In the genomic region with DNA sequence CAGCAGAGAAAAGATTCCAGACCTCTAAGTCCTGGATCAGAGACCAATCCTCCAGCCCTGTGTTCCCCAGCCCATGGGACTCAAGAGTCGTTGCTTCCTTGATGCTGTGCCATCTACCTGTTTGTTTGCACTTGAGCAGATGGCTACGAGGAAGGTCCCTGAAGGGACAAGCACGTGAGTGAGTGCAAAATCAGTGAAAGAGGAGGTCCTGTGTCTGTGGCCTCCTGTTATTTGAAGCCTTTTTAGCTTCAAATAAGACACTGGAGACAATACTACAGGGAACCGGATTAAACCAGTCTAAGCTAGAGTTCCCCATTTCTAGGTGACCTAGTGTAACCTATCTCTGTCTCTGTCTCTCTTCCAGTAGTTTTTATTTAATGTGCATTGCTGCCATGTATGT, we compare ENCODE assay signal across 25 mouse cellular contexts. TPM values are rescaled to one million over a fixed set of nuclear protein-coding genes. Genes with fewer than 3 reads are reported as not detected.
A peak's percentile ranks its signal among the peaks of the same experiment; 100 is the strongest.
DNase-seq lines count a peak whose midpoint lies in the region; ATAC-seq and TF ChIP-seq lines count a peak whose summit lies in the region.
"Had no signal": no experiment of that assay in that cellular context is flagged by ENCODE, and none has a peak within 500 bp of the region (broad histone marks: within the 10 kb centered on the region; RNA-seq: fewer than 3 reads in every experiment).

No protein-coding gene starts in this region.

- TF ChIP-seq POLR2A in CH12.LX (IDR thresholded peaks at IDR 0.05; ENCODE audit: low read depth, low read length), result no peak

- no peaks in the 10 kb centered on the region for H3K79me2 ChIP-seq in CH12.LX (replicated peaks; ENCODE audit: control insufficient read depth, extremely low read depth, insufficient read depth, poor library complexity, severe bottlenecking)

- dilution Hi-C loops in CH12.LX (cut with MboI; ENCODE audit: extremely low pct_ligation_motif_present, extremely low pct_unique_long_range_greater_than_20kb, low sequenced_read_pairs), result no loop called here

- H3K27me3 ChIP-seq in liver, postnatal 0 days (ENCODE audit: insufficient read depth, low read length), result no peaks in the 10 kb centered on the region
- H3K27me3 ChIP-seq in CH12.LX (replicated peaks), result peaks cover 78% of the 10 kb centered on the region
- H3K27me3 ChIP-seq in splenic B cell, adult 2 months (ENCODE audit: control insufficient read depth, insufficient read depth, low read length, poor library complexity, severe bottlenecking), result no peaks in the 10 kb centered on the region
- H3K27me3 ChIP-seq in forebrain, embryonic 13.5 days, result no peaks in the 10 kb centered on the region
- H3K27me3 ChIP-seq: embryonic facial prominence, embryonic 13.5 days; Patski had no signal

- TF ChIP-seq EP300 in liver, postnatal 0 days (IDR thresholded peaks at IDR 0.05; ENCODE audit: low read depth), result no peak
- TF ChIP-seq EP300 in CH12.LX (IDR thresholded peaks at IDR 0.05; ENCODE audit: low read length), result no peak

- 0 out of 2 replicates have a peak, but pooled peaks have one; percentile 8 for ATAC-seq in liver, postnatal 0 days
- no peak for ATAC-seq in forebrain, embryonic 13.5 days
- ATAC-seq: forebrain, embryonic 14.5 days; forebrain, postnatal 0 days; hindbrain, postnatal 0 days; inflammation-experienced regulatory T-cells, adult 6 months; intestine, embryonic 16.5 days; Patski had no signal

- WGBS in liver, postnatal 0 days (ENCODE audit: insufficient replicate concordance), result 35% methylated on average over 4 of the region's 4 CpGs
- 64% methylated on average over 4 of the region's 4 CpGs for WGBS in forebrain, embryonic 13.5 days

- H3K4me2 ChIP-seq in liver, postnatal 0 days (ENCODE audit: low read depth, low read length), result no peak overlapping the region
- no peak overlapping the region for H3K4me2 ChIP-seq in CH12.LX (ENCODE audit: insufficient read depth, low read depth, poor library complexity, severe bottlenecking)
- H3K4me2 ChIP-seq in forebrain, embryonic 13.5 days, result no peak overlapping the region
- H3K4me2 ChIP-seq: embryonic facial prominence, embryonic 13.5 days; heart, embryonic 11.5 days; hindbrain, embryonic 14.5 days had no signal

- no peaks in the 10 kb centered on the region for H3K36me3 ChIP-seq in liver, postnatal 0 days (replicated peaks; ENCODE audit: insufficient read depth, low read length)
- H3K36me3 ChIP-seq in CH12.LX (replicated peaks in 1 of 2; ENCODE audit: control insufficient read depth in 1 of 2, insufficient read depth in 1 of 2, low read length in 1 of 2), result no peaks in the 10 kb centered on the region
- no peaks in the 10 kb centered on the region for H3K36me3 ChIP-seq in splenic B cell, adult 2 months (ENCODE audit: control insufficient read depth, insufficient read depth, low read length, poor library complexity, severe bottlenecking)
- H3K36me3 ChIP-seq in forebrain, embryonic 13.5 days (ENCODE audit: poor library complexity, severe bottlenecking), result no peaks in the 10 kb centered on the region
- H3K36me3 ChIP-seq: embryonic facial prominence, embryonic 13.5 days; forebrain, embryonic 10.5 days had no signal

- no peak for TF ChIP-seq CTCF in liver, postnatal 0 days (IDR thresholded peaks at IDR 0.05; ENCODE audit: low read depth)
- TF ChIP-seq CTCF in CH12.LX (conservative IDR thresholded peaks at IDR 0.05 in 1 of 2, IDR thresholded peaks at IDR 0.05 in 1 of 2; ENCODE audit: low read depth in 2 of 2, low read length in 2 of 2), result no peak

- H3K27ac ChIP-seq in liver, postnatal 0 days (ENCODE audit: low read depth), result no peak overlapping the region
- H3K27ac ChIP-seq in CH12.LX (ENCODE audit: insufficient read depth, low read depth), result no peak overlapping the region
- no peak overlapping the region for H3K27ac ChIP-seq in forebrain, embryonic 13.5 days
- H3K27ac ChIP-seq: embryonic facial prominence, embryonic 13.5 days; forebrain, embryonic 10.5 days; hindbrain, embryonic 14.5 days; hindbrain, postnatal 0 days had no signal

- no peaks in the 10 kb centered on the region for H3K4me1 ChIP-seq in liver, postnatal 0 days (ENCODE audit: insufficient read depth)
- peaks cover 32 to 45% of the 10 kb centered on the region in 2 experiments for H3K4me1 ChIP-seq in CH12.LX (ENCODE audit: control insufficient read depth in 1 of 2, insufficient read depth in 2 of 2)
- peaks cover 16% of the 10 kb centered on the region for H3K4me1 ChIP-seq in forebrain, embryonic 13.5 days

- H3K9me3 ChIP-seq in liver, postnatal 0 days (ENCODE audit: low read length), result no peaks in the 10 kb centered on the region
- peaks cover 3% of the 10 kb centered on the region for H3K9me3 ChIP-seq in CH12.LX (replicated peaks; ENCODE audit: low read length)
- H3K9me3 ChIP-seq in forebrain, embryonic 13.5 days (replicated peaks), result no peaks in the 10 kb centered on the region
- H3K9me3 ChIP-seq: embryonic facial prominence, embryonic 13.5 days; forebrain, embryonic 10.5 days had no signal

- no peak for TF ChIP-seq RAD21 in CH12.LX (IDR thresholded peaks at IDR 0.05; ENCODE audit: low read depth, low read length)

- intact Hi-C loops in gastrocnemius, postnatal 14 days (cut with DNase I; ENCODE audit: low total_unique reads), result no loop called here

- no peak overlapping the region for H3K9ac ChIP-seq in liver, postnatal 0 days (replicated peaks)
- H3K9ac ChIP-seq in CH12.LX (ENCODE audit: insufficient read depth, low read depth), result no peak overlapping the region
- H3K9ac ChIP-seq in forebrain, embryonic 13.5 days, result no peak overlapping the region
- H3K9ac ChIP-seq: embryonic facial prominence, embryonic 13.5 days; forebrain, postnatal 0 days; hindbrain, embryonic 14.5 days had no signal

- no peak for DNase-seq in liver, postnatal 0 days
- no peak for DNase-seq in liver
- no peak for DNase-seq in CH12.LX (ENCODE audit: extremely low read depth)
- peak; percentile 55 for DNase-seq in ZHBTc4 (ENCODE audit: low read depth, low spot score)
- peak; percentile 60 for DNase-seq in splenic B cell, adult 2 months (ENCODE audit: low read depth, low spot score)
- DNase-seq in gastrocnemius, postnatal 14 days, result no peak
- DNase-seq in frontal cortex, postnatal 10 days (ENCODE audit: low spot score in 2 of 2), result no peak
- DNase-seq: adrenal gland, adult 2 months; adrenal gland, postnatal 14 days; cerebellum, adult 11 months; cerebellum, adult 2 months; cerebellum, adult 9-11 months; cerebellum, postnatal 25 days; forebrain, postnatal 0 days; gastrocnemius, postnatal 10 days had no signal

- in situ Hi-C loops in CH12.LX (cut with MboI; ENCODE audit: low pct_ligation_motif_present, low pct_unique_long_range_greater_than_20kb, low sequenced_read_pairs), result loop anchor here (5.0 to 10.0 kb wide), 2 partner anchors 46 to 63 kb away; no protein-coding TSS in a partner anchor

- H3K4me3 ChIP-seq in liver, postnatal 0 days (ENCODE audit: low read depth, low read length), result no peak overlapping the region
- no peak overlapping the region for H3K4me3 ChIP-seq in CH12.LX (replicated peaks in 1 of 3; ENCODE audit: low read depth in 2 of 3, low read length in 2 of 3, poor library complexity in 1 of 3)
- H3K4me3 ChIP-seq in forebrain, embryonic 13.5 days, result no peak overlapping the region
- H3K4me3 ChIP-seq: embryonic facial prominence, embryonic 13.5 days; forebrain, embryonic 10.5 days had no signal

TF ChIP-seq in CH12.LX, 34 proteins besides CTCF, POLR2A, EP300 and RAD21:
- TF ChIP-seq USF2 (conservative IDR thresholded peaks at IDR 0.05; ENCODE audit: low read depth, low read length), result no peak
- no peak for TF ChIP-seq KAT2A (IDR thresholded peaks at IDR 0.05; ENCODE audit: insufficient replicate concordance, low read length)
- TF ChIP-seq TCF12 (IDR thresholded peaks at IDR 0.05; ENCODE audit: low read depth, low read length), result no peak
- 0 out of 2 replicates have a peak, but pooled peaks have one; percentile 12 for TF ChIP-seq BHLHE40 (IDR thresholded peaks at IDR 0.05; ENCODE audit: low read depth, low read length)
TF ChIP-seq in CH12.LX: peak in this region for 1.

RNA-seq across cellular contexts. Expression of a gene that starts 58.2 kb away (rescaled TPM):
- polyA plus RNA-seq in liver, postnatal 0 days (2015; fragmentation: Nextera tagmentation; extraction: Ambion mirVana), result 4.0 and 5.7 TPM in 2 replicates
- total RNA-seq in CH12.LX (2012; rRNA removed), result 17.4 and 32.1 TPM in 2 replicates
- 0.36 and 0.49 TPM in 2 replicates for total RNA-seq in CH12.LX (2014; rRNA removed)
- polyA plus RNA-seq in CH12.LX (2012; ENCODE audit: insufficient read length, low read depth), result 0.50 and 0.73 TPM in 2 replicates
- 84.5 and 87.5 TPM in 2 replicates for polyA plus RNA-seq in forebrain, embryonic 13.5 days (2015; fragmentation: Nextera tagmentation; extraction: Ambion mirVana)
- total RNA-seq in gastrocnemius, postnatal 14 days (2021), result 10 to 100 TPM; 26.9 to 29.6 TPM

Comparison
In these comparisons a context has a peak if more than half of its experiments do, and no peak if none do; other contexts are left out.
1. DNase-seq: peak in ZHBTc4 (single experiment) and splenic B cell, adult 2 months (single experiment); none in liver, postnatal 0 days (single experiment), liver (single experiment), CH12.LX (single experiment), gastrocnemius, postnatal 14 days (single experiment) and frontal cortex, postnatal 10 days (0 of 2).
2. RNA of a gene that starts 58.2 kb away (polyA plus RNA-seq): 84.5 to 87.5 TPM in forebrain, embryonic 13.5 days; 4.0 to 5.7 TPM in liver, postnatal 0 days and 0.50 to 0.73 TPM in CH12.LX; every median in the first group is over 10 times any median in the second.